Mouse (Mus musculus): Measurements from ENCODE around the gene Nanog.

- TF ChIP-seq CTCF (IDR thresholded peaks at IDR 0.05; ENCODE audit: extremely low read depth, insufficient read depth, low read length), result no peak
- peak; percentile 98 for TF ChIP-seq POLR2A (IDR thresholded peaks at IDR 0.05; ENCODE audit: extremely low read depth, insufficient read depth, low read length)
Observed at GRCm38 (mm10) chr6:122761011-122761599, 53.8 kb downstream of the Nanog start.
